Mouse (Mus musculus): ENCODE measurements around the gene Catsperb.

- no peak for TF ChIP-seq GATA1 (IDR thresholded peaks at IDR 0.05; ENCODE audit: borderline replicate concordance, low read length)
- TF ChIP-seq FLI1 (IDR thresholded peaks at IDR 0.05; ENCODE audit: low read length): no peak
Observed at GRCm38 (mm10) chr12:101633137-101633536, 228.7 kb downstream of the Catsperb start.

All from megakaryocyte, embryonic 14.5 days (primary cell).